Mouse (Mus musculus) spleen, adult 2 months (tissue): ENCODE results near the gene Pbx1.

Source experiments
- CTCF ChIP-seq: fragments of 200-500 bp; IDR thresholded peaks from 2 replicates; pipeline ENCODE4 v1.5.1; 2011; ENCODE audit warnings: mild to moderate bottlenecking, inconsistent platforms; ENCODE audit not compliant: insufficient read depth, insufficient read length, insufficient replicate concordance; ENCODE audit errors: extremely low read depth
- POLR2A ChIP-seq: fragments of 200-500 bp; IDR thresholded peaks from 2 replicates; pipeline ENCODE4 v1.6.1; 2011; ENCODE audit warnings: low read depth, low read length, inconsistent platforms

DNA sequence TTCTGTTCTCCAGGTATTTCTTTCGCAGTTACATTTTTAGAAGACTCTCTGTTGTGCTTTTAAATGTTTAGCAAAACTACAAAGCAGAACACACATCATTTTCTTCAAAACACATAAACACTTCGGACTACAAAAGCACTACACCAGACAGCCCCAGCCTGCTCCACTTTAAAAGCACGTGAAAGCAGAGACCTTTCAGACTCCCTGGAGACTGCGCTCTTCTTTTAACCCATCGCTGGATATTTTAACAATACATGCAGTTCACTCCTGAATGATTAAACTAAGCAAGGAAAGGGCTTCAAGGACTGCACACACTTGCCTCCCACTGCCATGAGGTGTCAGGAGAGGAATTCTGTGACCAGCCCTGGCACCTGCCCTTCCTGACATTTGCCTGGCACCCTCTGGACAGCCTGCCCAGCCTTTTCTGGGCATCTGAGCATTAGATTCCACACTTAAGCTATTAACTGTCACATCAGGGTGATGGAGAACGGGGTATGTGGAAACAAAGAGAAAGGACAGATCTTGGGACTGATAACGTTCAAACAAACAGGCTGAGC is 25.2 kb upstream of the Pbx1 start:
- TF ChIP-seq CTCF (no peak), POLR2A (no peak)
